Mouse (Mus musculus): Measurements from ENCODE around the gene Brip1.

The Brip1 gene

DNA sequence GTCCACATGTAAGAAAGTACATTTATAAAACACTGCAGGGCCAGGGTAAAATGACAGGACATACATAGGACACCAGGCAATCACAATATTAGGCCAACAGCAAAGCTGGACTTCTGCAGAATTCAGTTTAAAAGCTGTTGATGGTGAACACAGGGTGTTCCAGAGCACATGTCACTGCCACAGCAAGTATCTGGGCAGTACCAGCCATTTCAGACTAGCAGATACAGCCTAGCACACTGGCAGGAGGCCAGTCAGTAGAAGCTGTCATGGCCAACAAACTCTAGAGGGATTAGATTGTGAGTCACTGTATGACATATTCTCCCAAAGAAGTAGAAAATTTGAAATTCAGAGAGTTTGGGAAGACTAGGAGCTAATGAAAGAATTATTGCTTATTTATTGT is 94.4 kb downstream of the Brip1 start:
- peak; percentile 14 to 16 for DNase-seq

- DNase-seq: no peak
Observed at GRCm38 (mm10) chr11:86101191-86101590, 99.8 kb downstream of the Brip1 start.

DNA sequence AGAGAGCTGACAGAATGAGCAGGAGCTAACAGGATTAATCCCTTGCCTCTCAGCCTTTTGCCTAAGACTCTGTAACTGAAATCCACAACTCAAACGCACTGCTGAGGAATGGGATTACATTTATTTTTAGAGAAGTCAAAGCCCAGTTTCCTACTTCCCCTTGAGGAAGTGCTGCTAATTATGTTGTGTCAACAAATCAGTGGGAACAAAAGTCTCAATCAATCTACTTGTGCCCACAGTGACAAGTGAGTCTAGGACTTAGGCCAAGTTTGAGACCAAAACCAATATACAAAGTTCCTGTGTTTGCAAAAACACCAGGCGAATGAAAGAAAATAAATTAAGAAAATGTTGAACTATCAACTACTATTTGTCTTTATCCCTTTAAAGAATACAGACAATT is 101.7 kb downstream of the Brip1 start:
- no peak for DNase-seq

- no peak for DNase-seq
Observed at GRCm38 (mm10) chr11:86088815-86089214, 112.2 kb downstream of the Brip1 start.

DNA sequence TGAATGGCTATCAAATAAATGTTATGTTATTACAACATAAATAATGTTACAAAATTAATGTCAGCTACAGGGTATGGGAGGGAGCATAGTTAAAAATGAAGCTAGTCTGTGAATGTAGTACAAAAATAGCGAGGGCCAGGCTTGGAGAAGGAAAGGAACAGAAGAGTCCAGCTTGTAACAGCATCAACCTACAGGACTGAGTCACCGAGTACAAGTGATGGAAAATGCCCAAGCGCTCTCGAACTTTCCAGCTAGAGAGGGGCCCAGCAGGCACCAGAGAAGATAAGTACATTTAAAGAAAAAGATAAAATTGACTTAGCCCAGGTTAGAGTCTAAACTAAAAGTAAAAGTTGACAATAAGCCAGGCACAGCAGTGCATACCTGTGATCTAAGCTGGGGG is 116.5 kb downstream of the Brip1 start:
- DNase-seq: no peak

DNA sequence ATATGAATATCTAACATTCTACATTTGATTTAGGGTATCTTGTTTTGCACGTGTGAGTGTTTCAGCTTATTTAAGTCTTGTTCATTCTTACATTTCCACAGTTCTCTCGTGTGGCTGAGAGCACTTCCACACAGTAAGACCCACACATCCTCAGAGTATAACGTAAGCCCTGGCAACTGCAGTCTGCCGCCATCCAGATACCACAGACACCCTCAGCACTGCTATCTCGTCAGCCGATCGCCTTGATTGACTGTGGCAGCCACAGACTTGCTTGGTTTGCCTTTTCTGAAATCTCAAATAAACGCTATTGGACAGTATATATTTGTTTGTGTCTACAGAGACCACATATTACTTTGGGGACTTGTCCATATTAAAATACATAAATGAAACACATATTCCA is 123.0 kb downstream of the Brip1 start:
- no peak for DNase-seq

GRCm38 (mm10) chr11:86076966-86077365 is 124.0 kb downstream of the Brip1 start:
- DNase-seq: peak; percentile 30 to 39

DNA sequence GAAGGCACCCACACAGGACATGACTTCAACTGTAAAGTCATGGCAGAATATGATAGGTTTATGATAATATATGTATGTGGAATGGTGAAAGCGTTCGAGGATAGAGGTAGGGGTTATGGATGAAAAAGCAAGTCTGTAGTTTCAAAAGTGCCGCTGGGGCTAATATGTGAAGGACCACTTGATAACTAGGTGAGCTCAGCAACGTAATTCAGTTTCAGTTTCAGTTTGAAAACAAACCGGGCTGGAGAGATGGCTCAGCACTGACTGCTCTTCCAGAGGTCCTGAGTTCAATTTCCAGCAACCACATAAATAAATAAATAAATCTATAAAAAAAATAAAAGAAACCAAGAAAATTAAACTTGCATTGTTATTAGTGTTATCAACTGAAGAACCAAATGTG is 124.6 kb downstream of the Brip1 start:
- DNase-seq: no peak

- DNase-seq: peak in 1 of 2 experiments; percentile 11
Observed at GRCm38 (mm10) chr11:86075371-86075770, 125.6 kb downstream of the Brip1 start.

DNA sequence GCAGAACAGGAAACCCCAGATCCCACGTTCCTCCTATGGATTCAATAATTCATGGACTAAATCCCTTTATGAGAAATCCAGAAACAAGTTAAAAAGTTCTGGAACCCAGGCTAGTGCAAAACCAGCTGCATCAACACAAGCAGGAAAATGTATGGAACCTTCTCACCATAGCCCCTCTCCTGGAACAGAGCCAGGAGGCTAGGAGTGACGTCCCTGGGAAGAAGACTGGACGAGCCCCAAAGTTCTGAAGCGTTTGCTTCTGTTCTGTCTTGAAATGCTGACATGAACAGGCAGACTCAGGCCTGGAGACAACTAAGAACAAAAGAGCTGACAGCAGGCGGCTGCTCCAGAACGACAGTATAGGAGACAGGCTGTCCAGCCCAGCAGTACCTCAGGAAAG is 132.3 kb downstream of the Brip1 start:
- peak in 1 of 2 experiments; percentile 6 for DNase-seq

GRCm38 (mm10) chr11:86067154-86067553 is 133.8 kb downstream of the Brip1 start:
- DNase-seq: peak; percentile 4 to 5

DNA sequence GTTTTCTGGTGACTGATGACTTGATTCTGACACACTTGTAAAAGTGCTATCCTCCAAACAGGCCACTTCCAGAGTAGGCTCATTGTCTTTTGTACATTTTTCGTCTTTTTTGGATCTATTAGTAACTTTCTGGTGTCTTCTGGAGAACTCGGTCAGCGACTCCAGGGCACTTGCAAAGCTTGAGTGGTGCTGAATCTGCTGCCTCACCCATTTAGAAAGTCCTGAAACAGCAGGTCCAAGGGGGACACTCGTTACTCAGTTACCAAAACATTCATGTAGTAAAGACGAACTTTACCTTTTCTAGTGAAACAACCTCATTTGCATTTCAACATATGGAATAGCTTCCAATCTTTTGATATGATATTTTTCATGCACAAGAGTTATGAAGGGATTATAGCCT is 136.1 kb downstream of the Brip1 start:
- DNase-seq: no peak

DNA sequence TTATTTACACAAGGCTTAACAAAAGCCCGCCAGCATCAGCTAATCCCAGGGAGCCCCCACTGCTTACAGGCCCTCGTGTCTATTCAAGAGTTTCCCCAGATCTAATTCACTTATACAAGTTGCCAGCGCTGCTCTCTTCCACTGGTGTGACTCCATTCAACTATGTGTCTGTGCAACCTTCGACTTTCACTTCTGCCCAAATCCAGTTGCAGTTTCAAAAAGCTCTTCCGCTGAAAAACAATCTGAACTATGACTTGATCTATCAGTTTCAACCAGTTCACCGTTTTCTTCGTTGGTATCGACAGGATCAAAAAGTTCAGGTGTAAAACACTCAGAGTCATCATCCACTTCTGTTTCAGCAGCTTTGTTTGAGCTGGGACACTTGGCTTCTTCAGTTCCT is 139.8 kb downstream of the Brip1 start:
- DNase-seq: no peak

DNA sequence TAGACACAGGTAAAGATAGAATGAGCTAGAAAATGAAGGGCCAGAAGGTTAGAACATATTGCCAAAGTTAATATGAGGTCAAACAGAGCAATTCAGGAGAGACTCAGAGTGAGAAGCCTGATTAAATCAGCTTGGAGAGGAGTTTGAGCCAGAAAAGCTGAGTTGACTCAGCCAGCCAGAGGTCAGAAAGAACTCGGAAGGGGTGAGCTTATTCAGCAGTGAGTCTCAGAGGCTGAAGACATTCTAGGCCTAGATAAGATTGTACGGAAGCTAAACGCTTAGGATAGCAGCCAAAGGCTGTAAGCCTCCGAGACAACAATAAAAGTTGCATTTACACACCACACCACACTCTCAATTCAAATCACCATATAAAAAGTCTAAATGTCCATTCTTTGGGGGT is 141.9 kb downstream of the Brip1 start:
- DNase-seq: no peak

- no peak for DNase-seq
Observed at GRCm38 (mm10) chr11:86055806-86056205, 145.2 kb downstream of the Brip1 start.

- no peak for DNase-seq
Observed at GRCm38 (mm10) chr11:86051383-86051782, 149.6 kb downstream of the Brip1 start.

- no peak for DNase-seq
Observed at GRCm38 (mm10) chr11:86050430-86051280, 150.3 kb downstream of the Brip1 start.

- no peak for DNase-seq
Observed at GRCm38 (mm10) chr11:86039994-86040393, 161.0 kb downstream of the Brip1 start.

GRCm38 (mm10) chr11:86039355-86039754 is 161.6 kb downstream of the Brip1 start:
- DNase-seq: no peak

- no peak for DNase-seq
Observed at GRCm38 (mm10) chr11:86038701-86039100, 162.3 kb downstream of the Brip1 start.

DNA sequence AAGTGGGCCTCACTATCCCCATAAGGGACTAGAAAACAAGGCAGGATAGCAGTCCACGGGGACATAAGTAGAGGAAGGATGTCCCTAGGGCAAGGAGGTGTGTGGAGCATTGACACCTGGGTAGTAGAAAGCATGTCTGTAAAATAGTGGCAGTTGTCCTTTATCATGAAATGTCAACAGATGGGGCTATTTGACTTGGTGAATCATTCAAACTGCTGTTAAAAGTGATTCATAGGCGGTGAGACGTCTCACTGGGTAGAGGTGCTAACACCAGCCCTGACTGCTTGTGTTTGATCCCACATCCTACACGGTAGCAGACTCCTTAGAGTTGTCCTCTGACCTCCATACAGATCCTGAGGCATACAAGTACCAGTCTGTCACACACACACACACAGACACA is 168.1 kb downstream of the Brip1 start:
- no peak for DNase-seq

DNA sequence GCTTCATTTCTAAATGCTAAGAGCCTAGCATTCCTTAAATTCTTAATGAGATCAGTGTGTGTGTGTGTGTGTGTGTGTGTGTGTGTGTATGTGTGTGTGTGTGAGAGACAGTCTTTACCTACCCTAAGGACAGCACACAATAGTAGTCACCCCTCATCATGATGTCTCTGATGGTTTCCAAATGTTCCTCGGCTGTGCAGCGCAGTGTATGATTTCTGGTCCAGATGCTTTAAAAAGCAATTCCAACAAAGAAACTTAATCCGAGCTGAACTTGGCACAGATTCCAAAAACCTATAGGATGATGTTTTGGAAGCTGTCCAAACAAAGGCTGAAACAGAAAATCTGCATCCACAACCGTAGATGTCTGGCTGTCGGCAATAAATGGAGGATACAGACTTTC is 173.0 kb downstream of the Brip1 start:
- DNase-seq: no peak

- DNase-seq: no peak
Observed at GRCm38 (mm10) chr11:86026556-86027194, 174.3 kb downstream of the Brip1 start.

DNA sequence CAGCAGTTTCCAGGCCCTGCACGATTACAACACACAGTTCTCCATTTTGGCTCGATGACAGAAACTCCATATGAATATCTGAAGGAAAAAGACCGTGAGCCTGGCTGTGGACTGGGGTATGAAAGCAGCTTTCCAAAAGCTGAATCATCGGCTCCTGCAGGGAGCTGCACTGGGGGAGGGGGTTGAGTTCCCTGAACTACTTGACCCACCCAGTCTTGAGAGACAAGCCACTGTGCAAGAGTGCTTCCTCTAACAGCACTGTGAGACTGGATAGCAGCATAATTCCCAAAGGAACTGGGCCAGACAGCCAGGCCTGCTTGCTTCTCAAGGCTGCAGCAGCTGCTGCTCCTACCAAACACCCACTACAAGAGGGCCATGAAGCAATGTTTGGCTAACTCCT is 178.6 kb downstream of the Brip1 start:
- peak in 1 of 2 experiments; percentile 13 for DNase-seq

All from cerebellum, postnatal 14 days (tissue).